Mouse (Mus musculus) heart, postnatal 4 days (tissue): ENCODE data around the gene Cc2d2b. TPM values are rescaled to one million over a fixed set of nuclear protein-coding genes. Genes with fewer than 3 reads are reported as not detected.
A peak's percentile ranks its signal among the peaks of the same experiment; 100 is the strongest.

Experiments used
- DNase-seq: peaks from one replicate; pipeline ENCODE4 v3.0.0; 2021
- total RNA-seq, 2 experiments: library from RNA; stranded (reverse); gene quantifications; 2 replicates each; pipeline ENCODE4 v1.2.3; 2021

The Cc2d2b gene
- total RNA-seq, 2 experiments from 2014 or later: not detected

GRCm38 (mm10) chr19:40834436-40834835 is 85.9 kb downstream of the Cc2d2b start:
- DNase-seq: no peak

GRCm38 (mm10) chr19:40838205-40838604 is 89.7 kb downstream of the Cc2d2b start:
- DNase-seq: no peak

- DNase-seq: no peak
These were observed 91.8 kb downstream of the Cc2d2b start for GRCm38 (mm10) chr19:40840303-40840702.

DNA sequence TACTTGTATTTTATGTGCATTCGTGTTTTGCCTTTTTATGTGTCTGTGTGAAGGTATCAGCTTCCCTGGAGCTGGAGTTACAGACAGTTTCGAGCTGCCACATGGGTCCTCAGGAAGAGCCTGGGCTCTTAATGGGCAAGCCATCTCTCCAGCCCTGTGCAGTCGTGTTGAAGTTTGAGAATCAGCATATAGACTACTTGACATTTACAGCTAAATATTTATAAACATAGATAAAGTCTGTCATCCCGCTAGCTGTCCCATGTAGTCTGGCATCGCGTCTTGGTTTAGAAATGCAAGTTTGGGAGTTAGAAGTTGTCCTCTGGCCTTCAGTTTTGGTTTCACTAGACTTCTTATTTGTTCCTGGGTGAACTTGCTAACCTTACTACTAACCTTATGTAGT is 92.5 kb downstream of the Cc2d2b start:
- no peak for DNase-seq

GRCm38 (mm10) chr19:40841593-40841992 is 93.0 kb downstream of the Cc2d2b start:
- DNase-seq: no peak

DNA sequence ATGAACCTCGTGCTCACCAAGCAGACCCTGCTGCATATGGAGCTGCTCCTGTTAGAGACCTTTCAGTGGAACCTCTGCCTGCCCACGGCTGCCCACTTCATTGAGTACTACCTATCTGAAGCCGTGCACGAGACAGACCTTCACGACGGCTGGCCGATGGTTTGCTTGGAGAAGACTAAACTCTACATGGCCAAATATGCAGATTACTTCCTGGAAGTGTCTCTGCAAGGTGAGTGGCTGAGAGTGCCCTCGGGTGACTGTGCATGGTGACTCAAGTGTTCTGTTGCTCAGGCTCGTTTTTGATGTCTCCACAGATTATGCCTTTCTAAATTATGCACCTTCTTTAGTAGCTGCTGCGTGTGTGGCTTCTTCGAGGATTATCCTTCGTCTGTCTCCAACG is 96.2 kb downstream of the Cc2d2b start:
- no peak for DNase-seq

GRCm38 (mm10) chr19:40849391-40849790 is 100.8 kb downstream of the Cc2d2b start:
- no peak for DNase-seq

- DNase-seq: peak; percentile 23
These were observed 111.0 kb downstream of the Cc2d2b start for GRCm38 (mm10) chr19:40859555-40859954.

DNA sequence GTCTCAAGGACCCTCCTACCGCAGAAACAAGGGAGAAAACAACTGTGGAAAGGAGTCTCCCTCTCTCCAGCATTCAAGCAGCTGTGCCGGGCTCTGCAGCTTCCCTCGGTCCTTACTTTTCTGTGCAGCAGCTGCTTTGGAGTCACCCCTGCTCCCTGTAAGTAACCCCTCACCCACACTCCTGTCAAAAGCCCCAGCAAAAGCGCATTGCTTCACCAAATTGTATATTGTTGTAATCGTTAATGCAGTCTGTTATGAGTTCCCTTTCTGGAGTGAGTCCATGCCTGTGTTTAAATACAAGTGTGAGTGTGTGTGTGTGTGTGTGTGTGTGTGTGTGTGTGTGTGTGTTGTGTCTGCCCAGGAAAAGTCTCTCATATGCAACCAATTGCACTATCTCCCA is 119.7 kb downstream of the Cc2d2b start:
- no peak for DNase-seq

- DNase-seq: no peak
These were observed 121.0 kb downstream of the Cc2d2b start for GRCm38 (mm10) chr19:40869425-40870105.

- peak; percentile 92 for DNase-seq
These were observed 124.6 kb downstream of the Cc2d2b start for GRCm38 (mm10) chr19:40872955-40873665.

Other genes with a start within 250 kb of the Cc2d2b start
- gene Sorbs1, start 235.0 kb upstream of the Cc2d2b start, total RNA-seq: 100 to 1,000 TPM; 234 to 256 TPM
- 10 to 100 TPM; 23.5 to 30.4 TPM for gene Aldh18a1, start 160.3 kb upstream of the Cc2d2b start, total RNA-seq
- gene Tctn3, start 136.5 kb upstream of the Cc2d2b start, total RNA-seq: 1 to 10 TPM; 7.3 to 7.8 TPM
- gene Entpd1, start 136.4 kb upstream of the Cc2d2b start, total RNA-seq: 10 to 100 TPM; 32.3 to 33.3 TPM
- gene Ccnj, start 82.5 kb downstream of the Cc2d2b start, total RNA-seq: 1 to 10 TPM; 7.4 to 7.5 TPM
- 10 to 100 TPM in 1 of 2 experiments, 1 to 10 TPM in 1; 9.6 to 10.9 TPM for gene Zfp518a, start 146.0 kb downstream of the Cc2d2b start, total RNA-seq
- under 1 TPM; 0.27 to 0.55 TPM for gene Blnk, start 245.8 kb downstream of the Cc2d2b start, total RNA-seq